In genomic region chr9:32029786-32030185, GRCm38 (mm10) we compare ENCODE assay signal across 22 mouse cellular contexts.
A peak's percentile ranks its signal among the peaks of the same experiment; 100 is the strongest.
DNase-seq lines count a peak whose midpoint lies in the region; ATAC-seq and TF ChIP-seq lines count a peak whose summit lies in the region.
"Had no signal": no experiment of that assay in that cellular context is flagged by ENCODE, and none has a peak within 500 bp of the region (broad histone marks: within the 10 kb centered on the region; RNA-seq: fewer than 3 reads in every experiment).

No protein-coding gene starts in this region.

- no peak for TF ChIP-seq POLR2A in brain, embryonic 14.5 days (IDR thresholded peaks at IDR 0.05; ENCODE audit: borderline replicate concordance, extremely low read depth, insufficient read depth, insufficient read length, poor library complexity, severe bottlenecking)

- H3K4me3 ChIP-seq in heart, embryonic 16.5 days (ENCODE audit: low read length) = no peak overlapping the region
- H3K4me3 ChIP-seq: hindbrain, embryonic 15.5 days; midbrain, embryonic 10.5 days; myocyte; neural tube, embryonic 13.5 days had no signal

- no peak overlapping the region for H3K4me2 ChIP-seq in heart, embryonic 16.5 days (ENCODE audit: low read depth, low read length)
- H3K4me2 ChIP-seq: hindbrain, embryonic 15.5 days; neural tube, embryonic 13.5 days had no signal

- no peaks in the 10 kb centered on the region for H3K36me3 ChIP-seq in heart, embryonic 16.5 days (ENCODE audit: control insufficient read depth, insufficient read depth)
- H3K36me3 ChIP-seq: hindbrain, embryonic 15.5 days; midbrain, embryonic 10.5 days; neural tube, embryonic 13.5 days had no signal

- H3K4me1 ChIP-seq in heart, embryonic 16.5 days (ENCODE audit: control insufficient read depth, insufficient read depth, low read length) = peaks cover 27% of the 10 kb centered on the region

- H3K27ac ChIP-seq in heart, embryonic 16.5 days (ENCODE audit: low read length) = peak overlapping the region; percentile 12; the same call in 1 of the 2 replicates
- H3K27ac ChIP-seq: hindbrain, embryonic 15.5 days; kidney, postnatal 0 days; midbrain, embryonic 10.5 days; neural tube, embryonic 13.5 days had no signal

- DNase-seq in adrenal gland, adult 2 months = peak; percentile 71
- no peak for DNase-seq in adrenal gland, postnatal 4 days (ENCODE audit: low spot score in 2 of 2)
- no peak for DNase-seq in heart, postnatal 36 days
- DNase-seq in ZHBTc4 (ENCODE audit: low read depth, low spot score) = peak; percentile 38
- DNase-seq in brain, embryonic 14.5 days (ENCODE audit: low read depth) = peak; percentile 20
- DNase-seq in spleen, adult 18-20 months = no peak
- DNase-seq in urinary bladder, postnatal 36 days (ENCODE audit: low spot score in 2 of 2) = no peak
- DNase-seq: cerebellum, adult 9-10 months; gastrocnemius, postnatal 10 days; kidney, adult 2 months; retina, postnatal 1 day; right cerebral cortex, postnatal 25 days; thymus, adult 18-20 months; thymus, postnatal 36 days had no signal

- no peak for TF ChIP-seq CTCF in brain, embryonic 14.5 days (IDR thresholded peaks at IDR 0.05; ENCODE audit: borderline replicate concordance, extremely low read depth, insufficient read depth, insufficient read length)

- intact Hi-C loops in heart, postnatal 36 days (cut with DNase I) = loop anchor here (5.0 kb wide), 2 partner anchors 57 to 128 kb away; no protein-coding TSS in a partner anchor

- H3K9me3 ChIP-seq in heart, embryonic 16.5 days (replicated peaks; ENCODE audit: control insufficient read depth, low read length) = no peaks in the 10 kb centered on the region
- H3K9me3 ChIP-seq: hindbrain, embryonic 15.5 days; midbrain, embryonic 10.5 days; neural tube, embryonic 13.5 days had no signal

- H3K9ac ChIP-seq in heart, embryonic 16.5 days (ENCODE audit: low read length) = no peak overlapping the region
- H3K9ac ChIP-seq: hindbrain, embryonic 15.5 days; neural tube, embryonic 13.5 days had no signal

- H3K27me3 ChIP-seq in heart, embryonic 16.5 days (ENCODE audit: control insufficient read depth, insufficient read depth, low read length) = no peaks in the 10 kb centered on the region
- H3K27me3 ChIP-seq: hindbrain, embryonic 15.5 days; neural tube, embryonic 13.5 days had no signal

- no peak for ATAC-seq in heart, embryonic 16.5 days (replicated peaks; ENCODE audit: extremely low read depth, insufficient read depth, low FRiP score)
- ATAC-seq: forebrain, embryonic 14.5 days; midbrain, embryonic 16.5 days had no signal

- 50% methylated on average over 2 of the region's 2 CpGs for WGBS in heart, embryonic 16.5 days

Comparison
In these comparisons a context has a peak if more than half of its experiments do, and no peak if none do; other contexts are left out.
1. DNase-seq: peak in adrenal gland, adult 2 months (single experiment), ZHBTc4 (single experiment) and brain, embryonic 14.5 days (single experiment); none in adrenal gland, postnatal 4 days (0 of 2), heart, postnatal 36 days (0 of 2), spleen, adult 18-20 months (0 of 2) and urinary bladder, postnatal 36 days (0 of 2).